Mouse (Mus musculus) embryonic fibroblast, embryonic 13.5 days (primary cell): Measurements from ENCODE around the gene Mettl2.

Experiments
- CTCF ChIP-seq: IDR thresholded peaks from 2 replicates; pipeline ENCODE4 v1.5.1; 2011; ENCODE audit warnings: mild to moderate bottlenecking, control low read depth, low read length, moderate library complexity, borderline replicate concordance; ENCODE audit not compliant: insufficient read depth
- POLR2A ChIP-seq: IDR thresholded peaks from 2 replicates; pipeline ENCODE4 v1.6.1; 2011; ENCODE audit warnings: low read depth, mild to moderate bottlenecking, control low read depth, low read length, moderate library complexity

DNA sequence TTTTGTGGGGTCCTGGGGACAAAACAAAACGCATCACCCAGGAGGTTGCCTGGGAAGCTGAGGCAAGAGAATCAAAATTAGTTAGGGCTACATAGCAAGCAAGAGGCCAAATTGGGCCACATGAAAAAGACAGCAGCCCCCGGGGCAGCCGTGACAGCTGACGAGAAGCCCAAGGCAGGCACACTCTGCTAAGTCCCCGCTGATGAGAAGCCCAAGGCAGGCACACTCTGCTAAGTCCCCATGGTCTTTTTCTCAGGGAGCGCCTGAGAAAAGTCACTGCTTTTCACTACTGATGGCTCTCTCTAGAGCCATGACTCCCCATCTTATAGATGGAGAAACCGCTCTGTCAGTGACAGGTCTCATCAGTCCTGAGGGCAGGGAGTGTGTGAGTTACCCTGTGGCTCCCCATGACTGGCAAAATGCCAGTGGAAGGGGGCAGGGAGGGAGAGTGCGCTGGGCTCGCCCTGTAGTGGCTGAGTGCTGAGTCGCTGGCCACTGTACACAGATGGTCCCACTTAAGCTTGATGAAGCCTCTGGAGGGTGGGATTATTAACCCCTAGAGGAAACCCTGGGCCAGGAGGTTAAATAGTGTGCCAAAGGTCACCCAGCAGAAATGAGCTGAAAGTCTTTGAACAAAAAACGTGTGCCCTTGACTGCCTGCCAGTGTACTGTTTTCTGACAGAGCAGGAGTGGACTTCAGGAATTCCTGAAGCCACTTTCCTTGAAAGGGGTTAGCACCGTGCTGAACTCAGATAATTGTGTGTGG is 27.0 kb downstream of the Mettl2 start:
- TF ChIP-seq POLR2A: no peak
- no peak for TF ChIP-seq CTCF
